Mouse (Mus musculus): ENCODE measurements at regions not wholly inside any gene's neighbourhood (a gene's known extent, or its start where the extent isn't known, plus 50 kb on each side); places are given as distances from the start of the nearest gene placed in this dataset.

DNA sequence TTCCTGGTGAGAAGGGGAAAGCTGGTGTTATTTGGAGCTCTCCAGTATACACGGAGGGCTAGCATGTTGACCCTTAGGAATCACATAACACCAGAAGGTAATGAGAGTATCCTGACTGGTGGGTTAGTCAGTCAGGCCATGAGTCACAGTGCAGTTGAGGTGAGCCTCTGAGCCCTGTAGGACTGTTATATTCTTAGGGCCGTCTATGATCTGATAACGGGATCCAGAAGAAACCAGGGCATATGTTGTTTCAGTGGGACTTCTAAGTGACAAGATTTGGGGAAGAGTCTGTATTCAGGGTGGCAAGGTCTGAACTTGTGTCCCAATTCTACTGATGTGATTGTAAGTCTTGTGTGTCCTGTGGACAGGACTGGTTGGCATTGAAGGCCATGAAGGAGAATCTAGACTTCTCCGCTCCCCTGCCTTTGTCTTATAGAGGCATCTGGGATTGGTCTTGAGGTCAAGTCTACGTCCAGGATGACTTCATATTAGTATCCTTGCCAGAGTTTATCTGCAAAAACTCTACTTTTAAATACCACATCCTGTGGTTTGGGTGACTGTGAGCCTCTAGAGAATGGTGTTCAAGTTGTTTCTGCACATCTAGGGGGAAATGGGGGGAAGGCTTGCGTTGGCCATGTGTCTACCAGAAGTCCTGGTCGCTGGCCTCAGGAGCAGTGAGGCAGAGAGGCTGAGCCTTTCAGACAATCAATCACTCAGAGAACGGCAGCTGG, 71.2 kb downstream of the Itgb2l start:
- TF ChIP-seq CTCF (conservative IDR thresholded peaks at IDR 0.05 in 1 of 2, IDR thresholded peaks at IDR 0.05 in 1 of 2; ENCODE audit: low read depth in 2 of 2, low read length in 2 of 2) (no peak), E2F4 (IDR thresholded peaks at IDR 0.05; ENCODE audit: insufficient replicate concordance, low read depth, low read length) (no peak), ZC3H11A (IDR thresholded peaks at IDR 0.05; ENCODE audit: low read depth, low read length) (no peak), MAX (IDR thresholded peaks at IDR 0.05; ENCODE audit: low read length) (no peak; the same call in 1 of the 2 replicates), BHLHE40 (IDR thresholded peaks at IDR 0.05; ENCODE audit: low read depth, low read length) (peak; percentile 40; the same call in 1 of the 2 replicates)

Data from CH12.LX (cell line).